ENCODE assay signal across 21 mouse cellular contexts in genomic region chrX:153451946-153452345, GRCm38 (mm10). TPM values are rescaled to one million over a fixed set of nuclear protein-coding genes. Genes with fewer than 3 reads are reported as not detected.
DNase-seq lines count a peak whose midpoint lies in the region; ATAC-seq lines count a peak whose summit lies in the region.
"Had no signal": no experiment of that assay in that cellular context is flagged by ENCODE, and none has a peak within 500 bp of the region (broad histone marks: within the 10 kb centered on the region; RNA-seq: fewer than 3 reads in every experiment).

No protein-coding gene starts in this region.

- H3K27me3 ChIP-seq in liver, embryonic 11.5 days (replicated peaks; ENCODE audit: control insufficient read depth, insufficient read depth, low read length) = no peaks in the 10 kb centered on the region
- H3K27me3 ChIP-seq: embryonic facial prominence, embryonic 12.5 days; forebrain, embryonic 12.5 days; hindbrain, embryonic 12.5 days had no signal

- no peaks in the 10 kb centered on the region for H3K36me3 ChIP-seq in liver, embryonic 11.5 days (ENCODE audit: control insufficient read depth, insufficient read depth, low read length)
- H3K36me3 ChIP-seq: embryonic facial prominence, embryonic 12.5 days; forebrain, embryonic 12.5 days; hindbrain, embryonic 12.5 days had no signal

- ATAC-seq in liver, embryonic 11.5 days (replicated peaks; ENCODE audit: low FRiP score) = no peak
- ATAC-seq: forebrain, embryonic 16.5 days; hindbrain, embryonic 16.5 days; inflammation-experienced regulatory T-cells, adult 6 months; intestine, postnatal 0 days had no signal

- H3K4me3 ChIP-seq in liver, embryonic 11.5 days (ENCODE audit: low read depth, low read length) = no peak overlapping the region
- H3K4me3 ChIP-seq: embryonic facial prominence, embryonic 12.5 days; forebrain, embryonic 12.5 days; gastrocnemius, adult 2 months; hindbrain, embryonic 12.5 days had no signal

- 53% methylated on average over 5 of the region's 5 CpGs for WGBS in liver, embryonic 11.5 days

- H3K9ac ChIP-seq in liver, embryonic 11.5 days (ENCODE audit: low read depth, low read length) = no peak overlapping the region
- H3K9ac ChIP-seq: embryonic facial prominence, embryonic 12.5 days; forebrain, embryonic 12.5 days; hindbrain, embryonic 12.5 days had no signal

- no peak overlapping the region for H3K27ac ChIP-seq in liver, embryonic 11.5 days (ENCODE audit: low read depth, low read length)
- H3K27ac ChIP-seq: embryonic facial prominence, embryonic 12.5 days; forebrain, embryonic 12.5 days; gastrocnemius, adult 2 months; hindbrain, embryonic 12.5 days had no signal

- DNase-seq in adrenal gland, adult 2 months = peak; percentile 53
- no peak for DNase-seq in adrenal gland, adult 18-20 months (ENCODE audit: low spot score in 2 of 2)
- peak; percentile 29 for DNase-seq in NIH3T3 (ENCODE audit: low read depth)
- DNase-seq in adrenal gland, postnatal 25 days = peak; percentile 20
- DNase-seq in liver, embryonic 11.5 days (ENCODE audit: low spot score) = no peak
- DNase-seq in spleen, postnatal 4 days (ENCODE audit: low spot score in 2 of 2) = no peak
- DNase-seq in heart, adult 9 months (ENCODE audit: low spot score in 2 of 2) = no peak
- DNase-seq: cerebellum, adult 8-10 months; cerebellum, postnatal 14 days; gastrocnemius, adult 2 months; gastrocnemius, postnatal 25 days; heart, postnatal 10 days; heart, postnatal 4 days; kidney, adult 8-10 months had no signal

- H3K4me1 ChIP-seq in liver, embryonic 11.5 days (replicated peaks; ENCODE audit: control insufficient read depth, insufficient read depth, low read length) = no peaks in the 10 kb centered on the region
- H3K4me1 ChIP-seq: embryonic facial prominence, embryonic 12.5 days; forebrain, embryonic 12.5 days; hindbrain, embryonic 12.5 days had no signal

- no peaks in the 10 kb centered on the region for H3K9me3 ChIP-seq in liver, embryonic 11.5 days (ENCODE audit: control insufficient read depth, low read length)
- H3K9me3 ChIP-seq: embryonic facial prominence, embryonic 12.5 days; forebrain, embryonic 12.5 days; hindbrain, embryonic 12.5 days had no signal

- no peak overlapping the region for H3K4me2 ChIP-seq in liver, embryonic 11.5 days
- H3K4me2 ChIP-seq: embryonic facial prominence, embryonic 12.5 days; forebrain, embryonic 12.5 days; hindbrain, embryonic 12.5 days had no signal

RNA-seq across cellular contexts. Expression of gene Ubqln2, which starts 46.1 kb away (rescaled TPM):
- total RNA-seq in adrenal gland, adult 2 months (2021) = 10 to 100 TPM; 57.8 to 63.3 TPM
- 87.9 and 137 TPM in 2 replicates for polyA plus RNA-seq in adrenal gland, adult 2 months (2012; rRNA removed)
- 10 to 100 TPM; 42.6 to 73.5 TPM for total RNA-seq in adrenal gland, adult 18-20 months (2021)
- 73.1 and 77.1 TPM in 2 replicates for total RNA-seq in adrenal gland, postnatal 25 days (2021)
- polyA plus RNA-seq in liver, embryonic 11.5 days (2014; fragmentation: Nextera tagmentation; extraction: Ambion mirVana) = 14.8 and 15.5 TPM in 2 replicates

Comparison
In these comparisons a context has a peak if more than half of its experiments do, and no peak if none do; other contexts are left out.
1. DNase-seq: peak in adrenal gland, adult 2 months (single experiment), NIH3T3 (single experiment) and adrenal gland, postnatal 25 days (single experiment); none in adrenal gland, adult 18-20 months (0 of 2), liver, embryonic 11.5 days (single experiment), spleen, postnatal 4 days (0 of 2) and heart, adult 9 months (0 of 2).